Mouse (Mus musculus) left cerebral cortex, postnatal 25 days (tissue): ENCODE data around the gene Gm21366. TPM values are rescaled to one million over a fixed set of nuclear protein-coding genes. Genes with fewer than 3 reads are reported as not detected.
"Not testable (repeated sequence)": the region's sequence is repeated elsewhere in the genome, so short reads cannot be mapped to it uniquely, and the experiment has no call there.

Source experiments
- DNase-seq, 2 experiments: peaks; one replicate each; pipeline ENCODE4 v3.0.0; 2022; ENCODE audit warnings: low spot score in 2 of 2, mixed read lengths in 1 of 2
- intact Hi-C: fragments of 180-260 bp; cut with DNase I; formaldehyde crosslinking; loops from one replicate; pipeline ENCODE4 v1.15.1; 2025
- total RNA-seq, 2 experiments: library from RNA; stranded (reverse); gene quantifications; 2 replicates each; pipeline ENCODE4 v1.2.3; 2021

Gene Gm21366
- not detected for total RNA-seq

- intact Hi-C loops, DNase-seq: not testable (repeated sequence)
Measured at GRCm38 (mm10) chrY:22861156-22861555, at the start of gene Gm21366. Gene Gm21366, minus strand, starts transcription at chrY:22861256.
